In the genomic region with DNA sequence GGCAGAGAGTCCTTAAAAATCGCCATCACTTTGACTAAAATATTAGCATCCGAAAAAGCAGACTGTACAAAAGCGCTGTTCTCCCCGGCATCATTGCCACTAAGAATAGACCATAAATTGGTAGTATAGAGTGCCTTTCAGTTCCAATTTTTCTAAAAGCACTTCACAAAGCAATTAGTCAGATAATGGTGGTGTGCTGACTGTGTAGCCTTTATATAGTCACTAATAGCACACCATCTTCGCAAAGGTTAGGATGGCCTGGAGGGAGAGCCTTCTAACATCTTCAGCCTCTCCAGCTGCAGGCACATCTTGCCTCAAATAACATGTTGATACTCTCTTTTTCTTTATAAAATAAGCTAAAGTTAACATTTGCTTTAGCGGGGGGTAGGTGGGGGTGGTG, we compare ENCODE assay signal across 18 mouse cellular contexts.
DNase-seq lines count a peak whose midpoint lies in the region; ATAC-seq and TF ChIP-seq lines count a peak whose summit lies in the region.
"Had no signal": no experiment of that assay in that cellular context is flagged by ENCODE, and none has a peak within 500 bp of the region (broad histone marks: within the 10 kb centered on the region; RNA-seq: fewer than 3 reads in every experiment).

No protein-coding gene starts in this region.

- H3K4me3 ChIP-seq in left cerebral cortex, adult 2 months, result no peak overlapping the region
- H3K4me3 ChIP-seq in forebrain, embryonic 14.5 days (ENCODE audit: low read depth, low read length), result no peak overlapping the region
- no peak overlapping the region for H3K4me3 ChIP-seq in olfactory bulb, adult 2 months (ENCODE audit: insufficient read depth, low read depth, low read length)
- no peak overlapping the region for H3K4me3 ChIP-seq in intestine, embryonic 15.5 days (replicated peaks)
- H3K4me3 ChIP-seq: embryonic facial prominence, embryonic 15.5 days; erythroblast, embryonic 14.5 days; heart, embryonic 12.5 days; hindbrain, embryonic 10.5 days had no signal

- H3K9ac ChIP-seq in forebrain, embryonic 14.5 days (ENCODE audit: low read length), result no peak overlapping the region
- no peak overlapping the region for H3K9ac ChIP-seq in intestine, embryonic 15.5 days
- H3K9ac ChIP-seq: embryonic facial prominence, embryonic 15.5 days; heart, embryonic 12.5 days; hindbrain, embryonic 14.5 days had no signal

- no peaks in the 10 kb centered on the region for H3K36me3 ChIP-seq in forebrain, embryonic 14.5 days (ENCODE audit: control insufficient read depth, insufficient read depth, low read length)
- no peaks in the 10 kb centered on the region for H3K36me3 ChIP-seq in intestine, embryonic 15.5 days
- H3K36me3 ChIP-seq: embryonic facial prominence, embryonic 15.5 days; heart, embryonic 12.5 days; hindbrain, embryonic 10.5 days had no signal

- DNase-seq in left cerebral cortex, adult 2 months (ENCODE audit: extremely low spot score in 1 of 2, low spot score in 2 of 2), result no peak
- DNase-seq in left cerebral cortex, postnatal 36 days (ENCODE audit: low spot score in 2 of 2), result no peak
- peak; percentile 64 for DNase-seq in brain, embryonic 14.5 days (ENCODE audit: low read depth)
- peak; percentile 45 for DNase-seq in forebrain, embryonic 14.5 days (ENCODE audit: low spot score)
- no peak for DNase-seq in kidney, adult 9 months
- DNase-seq: adrenal gland, postnatal 10 days; cerebellum, postnatal 10 days; embryo, embryonic 11 days; gastrocnemius, postnatal 14 days; kidney, adult 8-10 months had no signal

- no peaks in the 10 kb centered on the region for H3K27me3 ChIP-seq in forebrain, embryonic 14.5 days (replicated peaks; ENCODE audit: control insufficient read depth, insufficient read depth, low read length)
- H3K27me3 ChIP-seq in intestine, embryonic 15.5 days (replicated peaks), result no peaks in the 10 kb centered on the region
- H3K27me3 ChIP-seq: embryonic facial prominence, embryonic 15.5 days; heart, embryonic 12.5 days had no signal

- H3K4me2 ChIP-seq in forebrain, embryonic 14.5 days (ENCODE audit: low read length), result no peak overlapping the region
- H3K4me2 ChIP-seq in intestine, embryonic 15.5 days (replicated peaks), result no peak overlapping the region
- H3K4me2 ChIP-seq: embryonic facial prominence, embryonic 15.5 days; heart, embryonic 12.5 days; hindbrain, embryonic 14.5 days had no signal

- no peaks in the 10 kb centered on the region for H3K9me3 ChIP-seq in forebrain, embryonic 14.5 days (replicated peaks; ENCODE audit: control insufficient read depth, low read length)
- H3K9me3 ChIP-seq in intestine, embryonic 15.5 days, result no peaks in the 10 kb centered on the region
- H3K9me3 ChIP-seq: embryonic facial prominence, embryonic 15.5 days; heart, embryonic 12.5 days; hindbrain, embryonic 10.5 days had no signal

- TF ChIP-seq POLR2A in brain, embryonic 14.5 days (IDR thresholded peaks at IDR 0.05; ENCODE audit: borderline replicate concordance, extremely low read depth, insufficient read depth, insufficient read length, poor library complexity, severe bottlenecking), result no peak
- no peak for TF ChIP-seq POLR2A in olfactory bulb, adult 2 months (IDR thresholded peaks at IDR 0.05; ENCODE audit: insufficient read depth, low read depth, low read length)

- WGBS in forebrain, embryonic 14.5 days, result 66% methylated on average over 6 of the region's 6 CpGs
- WGBS in olfactory bulb, adult 2 months, result 32% methylated on average over 6 of the region's 6 CpGs
- WGBS in intestine, embryonic 15.5 days, result 82% methylated on average over 6 of the region's 6 CpGs

- ATAC-seq in forebrain, embryonic 14.5 days, result 0 out of 2 replicates have a peak, but pooled peaks have one; percentile 46
- ATAC-seq in intestine, embryonic 15.5 days, result no peak
- ATAC-seq: intestine, postnatal 0 days had no signal

- TF ChIP-seq CTCF in left cerebral cortex, adult 2 months (IDR thresholded peaks at IDR 0.05), result no peak
- no peak for TF ChIP-seq CTCF in brain, embryonic 14.5 days (IDR thresholded peaks at IDR 0.05; ENCODE audit: borderline replicate concordance, extremely low read depth, insufficient read depth, insufficient read length)
- TF ChIP-seq CTCF in olfactory bulb, adult 2 months (IDR thresholded peaks at IDR 0.05; ENCODE audit: insufficient read depth, low read depth, low read length), result no peak

- H3K4me1 ChIP-seq in forebrain, embryonic 14.5 days (ENCODE audit: control insufficient read depth, insufficient read depth, low read length), result peaks cover under 1% of the 10 kb centered on the region; the same call in 1 of the 2 replicates
- H3K4me1 ChIP-seq in olfactory bulb, adult 2 months (ENCODE audit: control insufficient read depth, insufficient read depth, low read length), result peaks cover 7% of the 10 kb centered on the region; the same call in 1 of the 2 replicates
- H3K4me1 ChIP-seq in intestine, embryonic 15.5 days (replicated peaks), result no peaks in the 10 kb centered on the region
- H3K4me1 ChIP-seq: embryonic facial prominence, embryonic 15.5 days; hindbrain, embryonic 10.5 days had no signal

- peak overlapping the region; percentile 61 for H3K27ac ChIP-seq in left cerebral cortex, adult 2 months
- no peak overlapping the region for H3K27ac ChIP-seq in forebrain, embryonic 14.5 days (ENCODE audit: low read depth, low read length)
- H3K27ac ChIP-seq in olfactory bulb, adult 2 months (ENCODE audit: insufficient read depth, low read depth, low read length), result peak overlapping the region; percentile 86
- no peak overlapping the region for H3K27ac ChIP-seq in intestine, embryonic 15.5 days
- H3K27ac ChIP-seq: embryonic facial prominence, embryonic 15.5 days; hindbrain, embryonic 10.5 days; hindbrain, embryonic 14.5 days had no signal

- intact Hi-C loops in left cerebral cortex, adult 2 months (cut with DNase I), result no loop called here
- intact Hi-C loops in left cerebral cortex, postnatal 36 days (cut with DNase I), result no loop called here

Comparison
In these comparisons a context has a peak if more than half of its experiments do, and no peak if none do; other contexts are left out.
1. DNase-seq: peak in brain, embryonic 14.5 days (single experiment) and forebrain, embryonic 14.5 days (single experiment); none in left cerebral cortex, adult 2 months (0 of 2), left cerebral cortex, postnatal 36 days (0 of 2) and kidney, adult 9 months (single experiment).
2. H3K27ac ChIP-seq: peak in left cerebral cortex, adult 2 months (single experiment) and olfactory bulb, adult 2 months (single experiment); none in forebrain, embryonic 14.5 days (single experiment) and intestine, embryonic 15.5 days (single experiment).